Mouse (Mus musculus) liver, postnatal 0 days (tissue): ENCODE measurements at regions not wholly inside any gene's neighbourhood (a gene's known extent, or its start where the extent isn't known, plus 50 kb on each side); places are given as distances from the start of the nearest gene placed in this dataset.

Experiments
- CTCF ChIP-seq: sonication (generic); IDR thresholded peaks from 2 replicates; pipeline ENCODE4 v1.5.1; 2016; ENCODE audit warnings: antibody characterized with exemption, low read depth
- EP300 ChIP-seq: IDR thresholded peaks from 2 replicates; pipeline ENCODE4 v1.6.1; 2016; ENCODE audit warnings: antibody characterized with exemption, low read depth, mild to moderate bottlenecking

- TF ChIP-seq CTCF: no peak
- no peak for TF ChIP-seq EP300
These were observed 248.0 kb upstream of the Usp25 start for GRCm38 (mm10) chr16:76765536-76765935.
